Mouse (Mus musculus) layer of hippocampus, adult 2 months (tissue): ENCODE data around the gene Nwd2. TPM values are rescaled to one million over a fixed set of nuclear protein-coding genes. Genes with fewer than 3 reads are reported as not detected.

Experiments used
- DNase-seq, 2 experiments: peaks; one replicate each; pipeline ENCODE4 v3.0.0; 2022; ENCODE audit warnings: low spot score in 2 of 2
- H3K27ac ChIP-seq: fragments of 200-600 bp; 2 replicates; pipeline ENCODE4 v1.8.1; 2022
- H3K4me3 ChIP-seq: fragments of 200-600 bp; 2 replicates; pipeline ENCODE4 v1.8.1; 2022; ENCODE audit warnings: mild to moderate bottlenecking
- CTCF ChIP-seq: fragments of 200-600 bp; conservative IDR thresholded peaks from 2 replicates; pipeline ENCODE4 v1.8.1; 2022; ENCODE audit warnings: antibody characterized with exemption, mild to moderate bottlenecking, moderate library complexity
- total RNA-seq, 2 experiments: library from RNA; stranded (reverse); gene quantifications; 2 replicates each; pipeline ENCODE4 v1.2.3; 2021

Nwd2 gene
- total RNA-seq, 2 experiments from 2014 or later: 20.9 to 22.3 TPM

GRCm38 (mm10) chr5:63847541-63848226, 198.8 kb downstream of the Nwd2 start:
- DNase-seq: no peak
- no peak for TF ChIP-seq CTCF
- H3K4me3 ChIP-seq: no peak overlapping the region
- H3K27ac ChIP-seq: no peak overlapping the region

GRCm38 (mm10) chr5:63858901-63859300, 210.0 kb downstream of the Nwd2 start:
- DNase-seq: no peak
- TF ChIP-seq CTCF: no peak
- no peak overlapping the region for H3K4me3 ChIP-seq
- no peak overlapping the region for H3K27ac ChIP-seq

Other genes with a start within 250 kb of the Nwd2 start
- 1 to 10 TPM; 2.9 to 4.0 TPM for gene 0610040J01Rik, start 163.3 kb downstream of the Nwd2 start, total RNA-seq